Mouse (Mus musculus): ENCODE measurements around the gene Sstr4. TPM values are rescaled to one million over a fixed set of nuclear protein-coding genes. Genes with fewer than 3 reads are reported as not detected.

Sstr4 gene
- total RNA-seq, 2 experiments from 2014 or later: 1.0 to 1.2 TPM

DNA sequence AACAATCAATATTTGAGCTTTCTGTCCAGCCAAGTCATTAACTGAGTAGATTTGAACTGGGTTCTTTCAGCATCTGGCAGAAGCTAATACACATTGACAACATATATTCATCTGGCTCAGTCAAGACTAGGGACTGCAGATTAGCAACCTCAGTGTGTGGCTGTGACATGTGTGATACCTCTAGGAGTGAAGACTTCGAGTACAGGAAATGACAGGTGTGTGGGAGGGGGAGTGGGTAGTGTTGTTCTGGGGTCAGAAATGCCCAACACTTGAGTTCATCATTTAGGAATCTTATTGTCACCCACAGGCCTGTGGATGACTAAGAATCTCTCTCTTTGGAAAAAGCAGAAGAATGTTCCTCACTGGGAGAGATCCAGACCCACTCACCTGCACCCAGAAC lies 26.0 kb downstream of the Sstr4 start:
- DNase-seq (ENCODE audit: low spot score): no peak
- intact Hi-C loops (cut with DNase I): no loop called here

- intact Hi-C loops (cut with DNase I): no loop called here
- DNase-seq (ENCODE audit: low spot score): no peak
Observed at GRCm38 (mm10) chr2:148421706-148422105, 26.6 kb downstream of the Sstr4 start.

- intact Hi-C loops (cut with DNase I): no loop called here
- no peak for DNase-seq (ENCODE audit: low spot score)
Observed at GRCm38 (mm10) chr2:148425709-148426382, 30.7 kb downstream of the Sstr4 start.

DNA sequence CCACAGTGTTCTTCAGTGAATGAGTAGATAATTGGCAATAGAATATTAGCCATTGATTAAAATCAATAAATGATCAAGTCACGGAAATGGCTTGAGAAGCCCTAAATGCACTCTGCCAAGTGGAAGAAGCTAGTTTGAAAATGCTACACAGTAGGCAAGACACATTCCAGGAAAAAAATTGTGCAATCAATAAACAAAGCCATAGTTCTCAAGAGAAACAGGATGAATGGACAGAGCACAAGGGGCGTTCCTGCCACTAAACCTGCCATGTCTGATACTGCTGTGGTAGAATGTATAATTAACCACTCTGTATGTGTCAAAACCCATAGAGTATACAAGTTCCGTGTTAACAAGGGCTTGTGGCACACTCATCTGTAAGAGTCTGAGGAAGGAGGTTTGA lies 32.4 kb downstream of the Sstr4 start:
- intact Hi-C loops (cut with DNase I): no loop called here
- no peak for DNase-seq (ENCODE audit: low spot score)

DNA sequence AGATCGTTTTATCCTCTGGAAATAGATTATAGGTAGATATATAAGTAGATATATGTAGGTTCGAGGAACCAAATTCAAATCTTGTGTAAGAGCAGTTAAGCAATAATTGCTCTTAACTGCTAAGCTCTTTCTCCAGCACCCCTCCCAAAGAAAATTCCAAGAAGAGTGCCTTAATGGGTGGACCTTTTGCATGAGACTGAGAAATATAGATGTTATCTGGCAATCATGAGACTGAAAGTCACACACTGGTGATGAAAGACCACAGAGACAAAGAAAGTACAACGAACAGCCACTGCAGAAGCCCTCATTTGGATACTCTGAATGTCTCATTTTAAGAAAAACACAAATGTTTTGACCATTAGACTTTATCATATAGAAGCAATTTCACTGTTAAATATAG lies 33.4 kb downstream of the Sstr4 start:
- no peak for DNase-seq (ENCODE audit: low spot score)
- intact Hi-C loops (cut with DNase I): no loop called here

- DNase-seq (ENCODE audit: low spot score): no peak
Observed at GRCm38 (mm10) chr2:148429001-148429505, 33.9 kb downstream of the Sstr4 start.

GRCm38 (mm10) chr2:148430941-148431340 lies 35.8 kb downstream of the Sstr4 start:
- DNase-seq (ENCODE audit: low spot score): no peak
- intact Hi-C loops (cut with DNase I): no loop called here

More at GRCm38 (mm10) chr2:148429001-148429505, 33.9 kb downstream of the Sstr4 start:
- intact Hi-C loops (cut with DNase I): no loop called here

DNA sequence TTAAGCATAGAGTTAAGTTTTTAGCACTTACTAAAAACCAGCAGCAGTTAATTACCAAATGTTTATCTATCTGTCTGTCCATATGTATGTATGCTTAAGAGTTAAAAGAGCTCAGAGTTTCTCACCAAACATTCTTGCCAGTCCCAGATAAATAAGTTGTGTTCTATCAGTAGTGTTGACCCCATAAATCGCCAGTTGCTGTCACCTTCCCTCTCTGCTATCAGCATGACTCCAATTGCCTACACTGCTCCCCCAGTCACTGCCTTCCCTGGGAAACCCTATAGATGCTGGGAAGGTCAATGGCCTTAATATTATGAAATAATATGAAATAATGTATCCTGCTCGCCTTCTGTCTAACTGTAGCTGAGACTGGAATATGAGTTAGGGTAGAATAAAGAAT lies 37.2 kb downstream of the Sstr4 start:
- intact Hi-C loops (cut with DNase I): no loop called here

DNA sequence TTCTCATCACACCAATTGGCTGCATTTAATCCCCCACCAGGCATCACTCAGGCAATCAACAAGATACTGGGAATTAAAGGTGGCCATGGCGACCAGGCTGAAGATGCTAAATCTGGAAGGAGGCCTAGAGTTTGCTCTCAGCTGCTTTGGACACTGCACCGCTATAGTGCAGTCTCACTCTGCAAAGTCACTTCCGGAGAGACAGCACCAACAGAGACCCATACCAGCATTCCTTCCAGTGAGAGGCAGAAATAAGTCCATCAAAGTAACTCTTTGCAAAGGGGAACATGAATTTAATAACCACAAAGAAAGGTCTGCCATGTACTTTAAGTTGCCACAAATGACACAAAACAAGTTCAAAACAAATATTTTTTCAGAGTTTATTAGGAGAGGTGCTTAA lies 41.1 kb downstream of the Sstr4 start:
- intact Hi-C loops (cut with DNase I): no loop called here
- DNase-seq (ENCODE audit: low spot score): no peak

More for the DNA sequence above, 37.2 kb downstream of the Sstr4 start:
- DNase-seq (ENCODE audit: low spot score): no peak

GRCm38 (mm10) chr2:148439691-148440276 lies 44.6 kb downstream of the Sstr4 start:
- no peak for DNase-seq (ENCODE audit: low spot score)
- intact Hi-C loops (cut with DNase I): loop anchor here (10.0 kb wide), 1 partner anchor 95 kb away; no protein-coding TSS in a partner anchor

DNA sequence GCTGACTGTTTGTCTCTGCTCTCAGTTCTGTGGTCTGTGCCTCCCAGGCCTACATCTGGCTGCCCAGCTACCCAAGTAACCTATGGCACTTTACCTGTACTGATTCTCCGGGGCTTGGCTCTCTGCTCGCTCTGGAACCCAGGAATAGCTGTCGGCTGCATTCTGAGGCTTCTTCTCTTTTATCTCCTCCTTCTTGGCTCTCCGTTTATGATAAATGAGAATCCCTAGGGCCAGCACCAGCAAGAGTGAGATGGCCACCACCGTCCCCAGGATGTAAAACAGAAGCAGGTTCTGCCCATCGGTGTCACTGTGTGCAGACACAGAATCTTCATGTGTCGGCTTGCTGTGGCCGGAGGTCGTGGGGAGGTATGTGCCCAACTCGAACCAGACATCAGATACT lies 46.3 kb downstream of the Sstr4 start:
- DNase-seq (ENCODE audit: low spot score): no peak
- intact Hi-C loops (cut with DNase I): loop anchor here (10.0 kb wide), 1 partner anchor 93 kb away; no protein-coding TSS in a partner anchor

- DNase-seq (ENCODE audit: low spot score): no peak
- intact Hi-C loops (cut with DNase I): loop anchor here (2.0 to 10.0 kb wide), 2 partner anchors 35 to 93 kb away; no protein-coding TSS in a partner anchor
Observed at GRCm38 (mm10) chr2:148442172-148442571, 47.0 kb downstream of the Sstr4 start.

DNA sequence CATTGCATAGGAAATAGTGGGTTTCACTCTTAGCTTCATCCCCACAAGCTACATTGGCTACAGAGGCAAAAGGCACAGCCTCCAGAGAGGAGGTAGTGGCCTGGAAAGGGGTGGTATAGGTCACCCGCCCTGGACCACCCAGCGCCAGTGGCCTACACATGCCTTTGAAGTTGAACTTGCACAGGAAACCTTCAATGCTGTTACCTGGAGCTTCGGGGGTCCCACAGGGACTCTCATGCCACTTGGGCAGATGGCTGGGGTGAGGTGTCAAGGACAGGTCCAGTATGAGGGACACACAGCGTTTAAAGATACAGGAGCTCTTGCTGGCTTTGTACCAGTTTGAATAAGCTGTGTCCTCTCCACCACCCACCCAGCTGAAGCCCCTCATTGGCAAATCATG lies 47.6 kb downstream of the Sstr4 start:
- no peak for DNase-seq (ENCODE audit: low spot score)
- intact Hi-C loops (cut with DNase I): loop anchor here (2.0 to 10.0 kb wide), 2 partner anchors 34 to 92 kb away; no protein-coding TSS in a partner anchor

DNA sequence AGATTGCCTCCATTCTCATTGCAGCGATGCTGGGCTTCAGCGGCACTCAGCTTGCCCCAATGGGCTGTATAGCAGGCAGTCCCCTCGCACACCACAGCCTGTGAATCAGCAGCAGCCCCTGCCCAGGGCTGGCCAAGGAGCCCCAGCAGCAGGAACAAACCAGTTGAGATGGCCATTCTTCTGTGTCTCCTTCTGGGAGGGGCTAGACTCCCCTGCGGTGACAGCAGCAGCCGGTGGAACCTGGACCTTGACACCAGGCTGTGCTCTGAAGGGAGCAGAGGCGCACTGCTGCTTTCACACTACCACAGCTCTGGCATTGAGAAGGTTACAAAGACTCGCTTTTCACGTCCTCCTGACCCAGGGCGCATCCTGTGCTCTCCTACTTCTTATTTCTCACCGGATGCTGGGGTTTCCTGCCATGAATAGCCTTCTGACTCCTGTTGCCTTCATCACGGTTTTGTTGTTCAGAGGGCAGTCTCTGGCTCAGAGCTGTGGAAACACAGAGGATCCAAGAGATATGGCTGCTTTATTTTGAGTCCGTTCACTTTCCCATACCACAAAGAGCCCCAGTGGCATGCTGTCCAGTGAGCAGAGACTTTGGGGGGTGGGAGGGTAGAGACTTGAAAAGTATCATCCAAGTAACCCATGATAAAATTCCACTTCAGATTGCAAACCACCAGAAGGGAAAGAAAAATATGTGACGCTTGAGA lies 48.3 kb downstream of the Sstr4 start, which contains the start of gene Cd93:
Gene Cd93, minus strand, starts transcription at position 315 of the 710 bp plus-strand sequence.
- peak; percentile 66 for DNase-seq (ENCODE audit: low spot score)
- intact Hi-C loops (cut with DNase I): loop anchor here (2.0 to 10.0 kb wide), 2 partner anchors 33 to 91 kb away; no protein-coding TSS in a partner anchor

GRCm38 (mm10) chr2:148444472-148444871 lies 49.3 kb downstream of the Sstr4 start:
- DNase-seq (ENCODE audit: low spot score): no peak
- intact Hi-C loops (cut with DNase I): loop anchor here (10.0 kb wide), 1 partner anchor 90 kb away; no protein-coding TSS in a partner anchor

GRCm38 (mm10) chr2:148445616-148446015 lies 50.5 kb downstream of the Sstr4 start:
- intact Hi-C loops (cut with DNase I): loop anchor here (10.0 kb wide), 1 partner anchor 89 kb away; no protein-coding TSS in a partner anchor
- DNase-seq (ENCODE audit: low spot score): no peak
